Mouse (Mus musculus): ENCODE data around the gene Btbd8. TPM values are rescaled to one million over a fixed set of nuclear protein-coding genes. Genes with fewer than 3 reads are reported as not detected.

Btbd8 gene
- 1 to 10 TPM; 5.4 to 6.9 TPM for total RNA-seq (2023)

GRCm38 (mm10) chr5:107437464-107438281 is at the start of gene Btbd8:
Btbd8 (plus strand) TSS chr5:107437997.

GRCm38 (mm10) chr5:107402436-107402835 is 35.4 kb upstream of the Btbd8 start, which contains the start of gene Ephx4:
Ephx4 (plus strand) TSS chr5:107402736.

GRCm38 (mm10) chr5:107431249-107431648 is 6.5 kb upstream of the Btbd8 start, which contains the start of gene Lpcat2b:
Lpcat2b (plus strand) TSS chr5:107431549.

GRCm38 (mm10) chr5:107507321-107507720 is 69.5 kb downstream of the Btbd8 start, which contains the start of gene Gm42669:
Gm42669 (plus strand) TSS chr5:107507621.

GRCm38 (mm10) chr5:107534581-107534980 is 96.8 kb downstream of the Btbd8 start, which contains the start of gene 1700028K03Rik:
1700028K03Rik (plus strand) TSS chr5:107534709.

Other genes starting within 250 kb of the Btbd8 start
- gene Tgfbr3, start 148.4 kb upstream of the Btbd8 start, total RNA-seq (2023) = 10 to 100 TPM; 52.0 to 56.7 TPM
- gene Brdt, start 106.8 kb upstream of the Btbd8 start, total RNA-seq (2023) = 1 to 10 TPM in 1 of 2 experiments, under 1 TPM in 1; 0.68 to 1.2 TPM
- gene Ephx4, start 35.3 kb upstream of the Btbd8 start, total RNA-seq (2023) = under 1 TPM in 1 of 2 experiments, not detected in 1; 0.52 TPM
- not detected for gene Lpcat2b, start 6.4 kb upstream of the Btbd8 start, total RNA-seq (2023)
- under 1 TPM in 1 of 2 experiments, not detected in 1; 0.17 TPM for gene Gm42669, start 69.6 kb downstream of the Btbd8 start, total RNA-seq (2023)
- gene 1700028K03Rik, start 96.7 kb downstream of the Btbd8 start, total RNA-seq (2023) = under 1 TPM; 0.15 to 0.18 TPM
- 10 to 100 TPM; 32.7 to 34.8 TPM for gene Rpap2, start 159.4 kb downstream of the Btbd8 start, total RNA-seq (2023)
- 10 to 100 TPM; 15.7 to 16.3 TPM for gene Glmn, start 159.9 kb downstream of the Btbd8 start, total RNA-seq (2023)

All from T-cell, adult 66 days (primary cell).